Mouse (Mus musculus) telencephalon, adult 2 months (tissue): ENCODE results near the gene Ccdc142.

ENCODE experiments used
- DNase-seq: peaks from one replicate; pipeline ENCODE4 v3.0.0-alpha.2; 2011; ENCODE audit warnings: low read depth, low spot score

Gene Ccdc142

DNA sequence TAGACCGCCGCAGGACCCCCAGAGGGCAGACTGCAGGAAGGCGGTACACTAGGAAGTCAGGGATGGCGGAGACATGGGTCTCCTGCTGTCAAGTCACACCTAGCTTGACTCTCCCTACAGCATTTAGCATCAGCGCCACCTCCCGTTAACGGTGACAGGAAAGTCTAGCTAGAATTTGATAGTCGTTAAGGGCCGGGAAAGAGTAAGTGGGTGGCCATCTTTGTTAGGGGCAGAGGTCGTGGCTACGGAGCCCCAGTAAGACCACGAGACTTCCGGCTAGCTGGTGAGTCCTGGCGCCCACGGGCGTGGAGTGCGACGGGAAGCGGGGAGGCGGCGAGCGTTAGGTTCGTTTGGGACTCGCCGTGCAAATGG is at the start of gene Ccdc142, which contains the start of gene Gm42688:
TSS of gene Ccdc142 (plus strand) at position 286 of the 372 bp plus-strand sequence.
TSS of gene Gm42688 (plus strand) at position 302 of the 372 bp plus-strand sequence.
- peak; percentile 88 for DNase-seq

DNA sequence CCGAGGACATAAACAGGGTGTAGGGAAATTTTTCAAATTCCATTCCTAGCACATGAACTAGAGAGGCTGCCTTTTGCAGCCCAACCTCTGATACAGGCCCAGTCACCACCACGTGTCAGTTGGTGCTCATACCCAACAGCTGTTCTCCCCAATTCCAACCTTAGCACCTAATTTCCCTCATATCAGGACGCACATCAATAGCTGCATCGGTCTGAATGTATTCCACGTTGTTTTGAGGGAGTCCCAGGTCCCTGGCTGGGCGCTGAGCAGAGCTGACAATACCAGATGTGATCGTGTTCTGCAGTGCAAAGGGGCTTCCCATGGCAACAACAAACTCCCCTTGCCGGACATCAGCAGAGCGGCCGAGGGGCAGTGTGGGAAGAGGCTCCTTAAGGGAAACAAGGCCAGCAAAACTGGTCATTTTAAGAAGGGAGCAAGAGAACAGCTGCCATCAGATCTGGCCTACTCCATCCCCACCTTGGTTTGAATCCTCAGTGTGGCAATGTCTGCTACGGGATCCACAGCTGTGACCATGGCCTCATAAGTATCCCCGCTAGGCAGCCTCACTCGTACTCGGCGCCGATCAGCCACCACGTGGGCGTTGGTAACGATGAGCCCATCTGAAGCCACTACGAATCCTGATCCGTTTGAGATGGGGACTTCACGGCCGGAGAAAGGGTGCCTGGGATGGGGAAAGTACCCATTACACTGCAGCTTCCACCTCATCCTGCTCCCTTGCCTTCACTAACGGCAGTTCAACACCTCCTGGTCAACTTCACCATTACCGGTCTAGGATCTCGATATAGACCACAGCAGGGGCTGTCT is 48.1 kb upstream of the Ccdc142 start:
- no peak for DNase-seq

DNA sequence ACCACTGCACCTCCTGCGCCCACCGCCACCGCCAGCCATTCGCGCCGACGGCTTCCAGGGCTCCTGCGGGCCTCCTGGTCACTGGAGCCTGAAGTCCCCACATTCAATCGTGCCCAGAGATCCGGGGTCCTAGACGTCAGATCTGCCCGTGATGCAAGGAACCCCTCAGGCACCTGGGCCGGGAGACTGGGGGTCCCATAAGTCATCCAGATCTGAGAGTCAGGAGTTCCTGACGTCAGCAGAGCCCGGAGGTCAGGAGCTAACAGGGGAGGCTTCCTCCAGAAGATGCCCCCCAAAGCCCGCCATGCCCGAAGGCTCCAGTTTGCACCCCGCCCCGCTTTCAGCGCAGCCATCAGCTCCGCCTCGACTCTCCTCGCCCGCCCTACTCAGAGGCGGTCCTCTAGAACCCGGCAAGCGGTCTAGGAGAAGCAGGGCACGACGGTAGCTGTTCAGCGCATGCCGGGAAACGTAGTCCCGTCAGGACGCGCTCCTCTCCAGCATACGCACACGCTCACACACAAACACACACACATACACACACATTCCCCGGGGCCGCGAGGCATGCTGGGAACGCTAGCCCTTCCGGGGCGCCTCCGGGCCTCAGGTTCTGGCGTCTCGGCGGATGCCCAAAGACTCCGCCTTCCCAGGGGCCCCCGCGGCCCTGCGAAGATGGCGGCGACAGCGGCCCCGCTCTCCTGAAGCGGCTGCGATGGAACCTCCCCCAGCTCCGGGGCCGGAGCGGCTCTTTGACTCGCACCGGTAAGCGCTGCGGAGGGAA is 47.1 kb upstream of the Ccdc142 start, which contains the start of gene Aup1:
TSS of gene Aup1 (plus strand) at position 448 of the 778 bp plus-strand sequence.
- DNase-seq: peak; percentile 99

DNA sequence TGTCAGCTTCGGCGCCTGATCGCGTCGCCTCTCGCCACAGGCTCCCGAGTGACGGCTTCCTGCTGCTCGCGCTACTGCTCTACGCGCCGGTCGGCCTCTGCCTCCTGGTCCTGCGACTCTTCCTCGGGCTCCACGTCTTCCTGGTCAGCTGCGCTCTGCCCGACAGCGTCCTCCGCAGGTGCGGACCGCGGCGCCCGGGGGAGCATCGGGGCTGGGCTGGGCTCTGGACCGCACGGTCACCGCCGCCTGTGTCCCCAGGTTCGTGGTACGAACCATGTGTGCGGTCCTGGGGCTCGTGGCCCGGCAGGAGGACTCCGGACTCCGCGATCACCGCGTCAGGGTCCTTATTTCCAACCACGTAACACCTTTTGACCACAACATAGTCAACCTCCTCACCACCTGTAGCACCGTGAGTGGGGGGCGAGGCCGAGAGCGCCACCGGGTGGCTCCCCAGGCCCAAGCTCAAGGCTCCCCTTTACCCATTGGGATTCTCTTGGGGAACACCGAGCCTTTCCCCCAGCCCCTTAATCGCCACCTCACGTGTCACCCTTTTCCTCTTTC is 46.5 kb upstream of the Ccdc142 start, which contains the start of gene Htra2:
TSS of gene Htra2 (minus strand) at position 403 of the 561 bp plus-strand sequence.
- no peak for DNase-seq

DNA sequence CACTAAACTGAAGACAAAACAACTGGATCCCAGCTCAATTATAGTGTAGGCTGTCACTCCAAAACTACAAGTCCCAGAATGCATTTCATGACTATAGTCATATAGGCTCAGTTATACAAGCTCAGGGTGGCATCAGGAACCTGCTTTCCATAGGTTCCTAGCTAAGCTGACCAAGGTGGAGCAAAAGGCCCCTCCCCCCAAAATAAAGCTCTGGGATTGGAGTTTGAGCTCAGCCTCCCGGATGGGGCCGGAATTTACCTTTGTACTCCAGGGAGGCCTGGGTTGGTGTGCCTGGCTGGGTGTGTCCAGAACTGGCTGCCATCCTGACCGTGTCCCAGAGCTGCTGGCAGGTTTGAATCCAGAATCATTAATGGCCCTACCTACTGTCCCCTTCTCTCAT is 43.6 kb upstream of the Ccdc142 start, which contains the start of gene Dqx1:
TSS of gene Dqx1 (plus strand) at position 55 of the 400 bp plus-strand sequence.
- peak; percentile 35 for DNase-seq

DNA sequence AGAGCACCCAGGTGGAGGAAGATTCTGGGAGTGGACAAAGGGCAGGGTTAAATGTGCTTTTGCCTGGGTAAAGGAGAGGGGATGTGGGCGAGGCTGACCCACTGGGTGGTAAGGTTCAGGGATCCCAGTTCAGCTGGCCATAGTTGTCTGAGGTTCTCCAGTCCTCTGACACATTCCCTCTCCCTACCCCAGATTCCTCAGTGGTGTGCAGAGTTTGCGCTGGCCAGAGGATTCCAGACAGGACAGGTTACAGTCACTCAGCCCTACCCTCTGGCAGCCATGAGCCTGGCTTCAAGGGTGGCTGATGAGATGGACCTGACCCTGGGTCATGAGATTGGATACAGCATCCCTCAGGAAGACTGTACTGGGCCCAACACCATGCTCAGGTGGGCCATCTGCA is 42.7 kb upstream of the Ccdc142 start:
- no peak for DNase-seq

DNA sequence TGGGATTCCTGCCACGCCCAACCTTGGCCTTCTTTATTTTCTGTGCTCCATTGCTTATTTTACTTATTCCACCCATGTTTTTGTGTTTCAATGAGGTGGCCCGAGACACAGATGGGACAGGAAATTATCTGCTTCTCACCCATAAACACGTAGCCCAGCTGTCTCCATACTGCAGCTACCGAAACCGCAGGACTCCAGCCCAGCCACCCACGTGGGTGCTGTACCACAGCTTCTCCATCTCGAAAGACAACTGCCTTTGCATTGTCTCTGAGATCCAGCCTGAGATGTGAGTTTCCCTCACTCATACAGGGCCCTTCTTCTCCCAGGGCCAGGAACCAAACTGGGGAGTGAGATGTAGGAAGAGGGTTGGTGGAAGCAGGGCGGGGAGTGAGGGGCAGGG is 35.4 kb upstream of the Ccdc142 start:
- no peak for DNase-seq

DNA sequence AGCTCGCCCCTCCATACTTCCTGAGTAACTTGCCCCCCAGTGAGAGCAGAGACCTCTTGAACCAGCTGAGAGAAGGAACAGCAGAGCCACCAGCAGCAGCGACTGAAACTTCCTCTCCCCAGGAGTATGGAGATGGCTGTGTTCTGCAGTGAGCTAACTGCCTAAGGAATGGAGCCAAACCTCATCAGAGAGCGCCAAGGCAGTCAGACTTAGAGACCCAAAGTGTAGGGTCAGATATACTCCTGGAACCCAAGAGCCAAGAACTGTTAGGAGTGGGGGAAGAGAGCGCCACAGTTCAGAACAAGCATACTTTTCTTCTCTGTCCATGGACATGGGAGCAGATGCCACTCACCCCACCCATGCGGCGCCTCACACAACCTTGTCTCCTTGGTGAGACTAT is 35.0 kb upstream of the Ccdc142 start:
- no peak for DNase-seq

DNA sequence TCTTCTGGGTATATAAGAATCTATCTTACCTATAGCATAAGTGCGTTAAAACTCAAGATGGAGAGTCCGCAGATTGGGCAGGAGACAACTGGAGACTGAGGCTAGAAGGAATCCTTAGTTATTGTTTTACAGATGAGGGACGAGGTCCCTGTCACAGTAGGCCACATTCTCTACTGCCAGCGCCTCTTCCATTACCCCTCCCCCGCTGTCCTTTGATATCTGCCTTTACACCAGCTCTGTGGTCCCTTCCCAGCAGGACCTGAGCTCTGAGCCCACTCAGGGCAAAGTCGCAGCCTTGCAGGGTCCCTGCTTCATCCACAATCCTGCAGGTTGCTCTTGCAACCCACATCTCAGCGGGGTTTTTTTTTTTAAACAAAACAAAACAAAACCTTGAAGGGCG is 33.2 kb upstream of the Ccdc142 start:
- no peak for DNase-seq

DNA sequence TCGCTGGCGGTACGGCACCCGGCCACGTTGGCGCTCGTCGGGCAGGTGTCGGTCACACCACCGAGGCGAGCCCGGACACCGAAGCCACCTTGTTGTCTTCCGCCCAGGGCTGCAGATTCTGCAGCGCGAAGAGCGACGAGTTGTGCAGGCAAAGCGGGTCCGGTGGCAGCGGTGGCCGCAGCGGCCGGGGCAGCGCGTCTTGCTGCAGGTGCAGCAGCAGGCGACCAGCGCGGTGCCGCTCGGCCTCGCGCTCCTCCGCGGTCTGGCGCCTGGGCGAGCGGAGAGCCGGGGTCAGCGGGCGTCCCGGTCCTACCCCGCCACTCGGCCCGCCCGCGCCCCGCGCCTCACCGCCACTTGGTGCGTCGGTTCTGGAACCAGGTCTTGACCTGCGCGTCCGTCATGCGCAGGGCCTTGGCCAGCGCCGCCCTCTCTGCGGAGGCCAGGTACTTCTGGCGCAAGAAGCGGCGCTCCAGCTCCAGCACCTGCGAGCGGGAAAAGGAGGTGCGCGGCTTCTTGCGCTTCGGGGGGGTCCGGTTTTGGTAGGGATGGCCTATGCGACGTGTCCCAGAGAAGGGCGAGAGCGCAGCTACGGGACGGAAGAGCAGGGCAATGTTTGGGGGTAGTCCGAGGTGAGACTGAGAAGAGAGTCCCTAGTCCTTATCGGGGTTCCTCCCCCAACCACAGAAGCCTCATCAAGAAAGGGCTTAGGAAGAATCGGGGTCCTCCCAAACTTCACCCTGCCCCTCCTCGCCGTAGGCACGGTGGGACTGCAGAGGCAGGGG is 32.5 kb upstream of the Ccdc142 start:
- DNase-seq: no peak

DNA sequence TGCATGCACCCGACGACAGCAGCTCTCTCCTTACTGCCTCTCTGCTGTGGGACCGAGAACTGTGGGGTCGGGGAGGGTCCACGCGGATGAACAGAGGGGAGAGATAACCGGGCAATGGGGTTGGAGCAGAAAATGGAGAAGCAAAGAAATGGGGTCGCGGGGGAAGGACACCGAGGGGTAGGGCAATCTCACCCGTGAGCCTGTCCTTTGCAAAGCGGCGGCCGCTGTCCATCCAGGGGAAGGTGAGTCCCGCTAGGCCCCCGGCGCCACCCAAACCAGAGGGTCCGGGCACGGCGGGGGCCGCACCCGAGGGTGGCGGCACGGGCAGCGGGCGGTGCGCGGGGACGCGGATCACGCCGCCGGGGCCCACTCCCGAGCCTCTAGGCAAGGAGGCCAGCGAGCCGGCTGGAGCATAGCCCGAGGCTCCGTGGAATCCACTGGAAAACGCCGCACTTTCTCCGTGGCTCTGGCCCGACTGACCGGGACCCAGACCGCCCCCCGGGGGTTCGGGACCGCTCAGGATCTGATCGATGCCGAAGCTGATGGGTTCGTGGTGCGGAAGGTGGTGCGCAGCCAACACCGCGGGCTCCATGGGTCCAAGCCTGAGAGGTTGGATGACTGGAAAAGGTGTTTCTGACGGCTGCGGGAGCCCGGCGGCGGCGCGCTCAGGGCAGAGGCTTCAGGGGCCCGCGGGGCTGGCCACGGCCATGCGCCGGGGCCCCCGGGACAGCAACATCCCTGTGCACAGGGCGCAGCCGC is 31.7 kb upstream of the Ccdc142 start:
- no peak for DNase-seq

DNA sequence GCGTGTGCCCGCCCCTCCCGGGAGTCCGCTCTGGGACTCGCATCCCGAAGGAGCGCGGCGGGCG is 31.3 kb upstream of the Ccdc142 start, which contains the start of gene Tlx2:
TSS of gene Tlx2 (minus strand) at position 47 of the 64 bp plus-strand sequence.
- DNase-seq: no peak

DNA sequence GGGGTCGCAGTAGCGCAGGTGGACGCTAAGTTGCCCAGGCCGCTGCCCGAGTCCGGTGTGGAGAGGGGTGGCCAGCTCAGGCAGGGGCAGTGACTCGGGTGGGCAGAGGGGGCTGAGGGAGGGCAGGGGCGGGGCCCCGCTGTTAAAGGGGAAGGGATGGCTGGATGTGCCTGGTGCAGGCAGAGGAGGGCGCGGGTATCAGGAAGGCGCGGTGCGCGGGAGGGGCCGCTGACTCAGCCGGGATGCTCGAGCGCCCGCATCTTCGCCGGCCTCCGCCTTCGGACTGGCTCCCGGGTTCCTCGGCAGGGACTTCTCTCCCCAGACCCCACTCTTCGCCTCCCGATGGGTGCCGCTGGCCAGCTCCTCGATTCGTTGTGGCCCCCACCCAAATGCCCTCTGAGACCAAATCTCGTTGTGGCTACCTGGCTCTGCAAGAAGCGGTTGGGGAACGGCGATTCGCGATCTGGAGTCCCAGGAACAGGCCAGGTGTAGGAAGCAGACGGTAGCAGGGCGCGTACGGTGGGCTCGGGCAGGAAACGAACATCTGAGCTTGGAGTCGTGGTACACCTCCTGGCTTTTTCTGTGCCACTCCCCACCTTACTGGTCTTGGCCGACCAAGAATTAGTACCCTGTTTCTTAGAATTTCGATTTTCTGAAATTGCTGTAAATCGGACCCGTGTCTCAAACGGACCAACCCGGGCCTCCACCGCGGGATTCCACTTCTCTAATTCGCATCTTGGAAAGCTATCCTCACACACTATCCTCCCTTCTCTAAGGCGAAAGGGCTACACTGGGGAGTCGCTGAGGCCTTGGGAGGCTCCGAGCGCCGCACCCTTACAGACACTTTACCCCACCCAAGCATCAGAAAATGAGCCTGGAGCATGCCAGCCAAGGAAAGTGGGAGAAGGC is 30.8 kb upstream of the Ccdc142 start:
- no peak for DNase-seq

DNA sequence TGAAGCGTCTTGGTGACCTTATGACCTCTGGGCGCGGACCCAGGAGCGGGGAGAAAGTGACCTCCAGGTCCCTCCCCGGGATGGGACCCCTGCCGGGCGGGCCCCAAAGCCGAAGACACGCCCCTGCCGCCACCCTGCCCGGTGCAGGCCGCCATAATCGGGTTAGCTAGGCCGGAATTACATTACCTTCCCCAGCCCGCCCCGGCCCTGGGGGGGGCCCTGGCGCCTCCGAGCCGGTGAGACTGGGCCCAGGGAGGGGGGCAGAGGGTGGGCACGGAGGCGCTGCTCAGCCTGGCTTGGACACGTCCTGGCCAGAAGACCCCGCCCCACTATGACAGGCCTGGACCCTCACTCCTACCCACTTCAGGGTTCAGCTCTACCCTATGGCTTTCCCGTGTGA is 30.2 kb upstream of the Ccdc142 start:
- no peak for DNase-seq

DNA sequence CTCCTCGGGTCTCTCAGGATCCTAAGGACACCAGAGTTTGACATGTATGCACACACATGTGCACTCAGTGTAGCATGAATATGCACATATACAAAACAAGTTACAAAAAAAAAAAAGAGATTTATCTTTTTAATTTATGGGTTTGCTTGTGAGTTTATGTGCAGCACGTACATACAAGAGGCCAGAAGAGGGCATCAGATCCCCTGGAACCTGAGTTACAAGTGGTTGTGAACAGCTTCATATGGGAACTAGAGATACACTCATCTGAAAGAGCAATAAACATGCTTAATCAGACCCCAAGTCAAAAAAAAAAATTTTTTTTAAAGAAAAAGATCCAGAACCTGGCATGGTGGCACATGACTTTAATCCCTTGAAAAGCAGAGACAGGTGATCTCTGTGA is 26.4 kb upstream of the Ccdc142 start:
- no peak for DNase-seq

DNA sequence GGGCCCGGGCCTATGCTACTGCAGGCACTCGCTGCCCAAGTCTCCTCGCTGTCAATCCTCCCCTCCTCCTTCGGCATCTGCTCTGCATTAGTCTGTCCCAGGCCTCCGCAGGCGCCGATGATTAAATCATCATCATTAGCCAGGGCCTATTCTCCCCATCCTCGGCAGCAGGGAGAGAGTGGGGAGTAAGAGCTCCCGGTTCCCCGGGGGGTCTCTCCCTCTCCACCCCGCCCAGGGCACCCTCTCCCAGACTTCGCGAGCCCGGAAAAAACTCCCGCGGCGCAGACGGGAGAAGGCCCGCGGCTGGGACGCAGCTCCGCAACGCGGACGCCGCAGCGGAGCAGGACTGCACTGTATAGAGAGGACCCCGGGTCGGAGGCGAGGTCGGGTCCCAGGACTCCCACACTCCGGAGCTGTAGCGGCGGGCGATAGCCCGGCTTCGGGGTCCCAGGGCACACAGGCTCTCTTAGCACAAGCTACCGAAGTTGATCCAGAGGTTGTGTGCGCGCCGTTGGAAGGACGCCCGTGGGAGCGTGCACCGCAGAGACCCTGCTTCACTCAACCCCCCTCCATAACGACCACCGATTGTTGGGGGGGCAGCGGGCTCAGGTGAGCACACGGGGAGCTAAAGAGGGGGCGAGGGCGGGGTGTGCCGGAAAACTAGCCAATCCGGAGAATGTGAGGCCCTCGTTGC is 23.6 kb upstream of the Ccdc142 start, which contains the start of gene Pcgf1:
TSS of gene Pcgf1 (plus strand) at position 240 of the 694 bp plus-strand sequence.
- DNase-seq: peak; percentile 29

DNA sequence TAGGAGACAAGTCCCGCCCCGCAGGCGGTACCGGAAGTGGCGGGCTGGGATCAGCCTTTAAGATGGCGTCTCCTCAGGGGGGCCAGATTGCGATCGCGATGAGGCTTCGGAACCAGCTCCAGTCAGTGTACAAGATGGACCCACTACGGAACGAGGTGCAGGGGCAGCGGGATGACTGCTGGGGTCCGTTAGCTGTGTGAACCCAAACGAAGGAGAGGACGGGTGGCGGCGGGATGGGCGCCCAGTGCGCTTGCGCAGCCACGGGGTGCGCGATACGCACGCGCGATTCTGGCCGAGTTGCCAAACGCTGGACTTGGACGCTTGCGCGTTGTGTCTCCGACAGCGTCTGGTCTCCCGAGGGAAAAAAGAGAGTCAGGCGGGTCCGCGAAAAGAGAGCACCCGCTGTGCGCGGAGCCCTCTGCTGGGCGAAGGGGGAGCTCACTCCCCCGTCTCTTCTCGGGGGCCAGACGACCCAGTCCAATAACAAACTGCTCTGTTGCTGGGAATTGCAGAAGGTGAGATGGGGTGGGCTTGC is 23.0 kb upstream of the Ccdc142 start:
- DNase-seq: peak; percentile 94

DNA sequence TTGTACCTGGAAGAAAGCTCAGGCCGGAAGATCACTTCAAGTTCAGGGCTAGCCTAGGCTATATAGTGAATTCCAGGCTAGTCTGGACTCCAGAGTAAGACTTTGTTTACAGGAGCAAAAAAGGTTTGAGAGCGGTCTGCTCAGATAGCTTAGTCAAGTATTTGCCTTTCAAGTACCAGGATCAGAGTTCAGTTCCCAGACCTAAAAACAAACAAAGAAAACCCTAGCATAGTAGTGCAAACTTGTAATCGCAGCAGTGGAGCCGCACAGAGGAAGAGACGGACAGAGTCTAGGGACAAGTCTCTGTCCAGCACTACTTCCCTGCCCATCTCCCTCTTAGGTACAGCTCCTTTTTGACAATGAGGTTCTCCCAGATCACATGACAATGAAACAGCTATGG is 21.2 kb upstream of the Ccdc142 start:
- no peak for DNase-seq

DNA sequence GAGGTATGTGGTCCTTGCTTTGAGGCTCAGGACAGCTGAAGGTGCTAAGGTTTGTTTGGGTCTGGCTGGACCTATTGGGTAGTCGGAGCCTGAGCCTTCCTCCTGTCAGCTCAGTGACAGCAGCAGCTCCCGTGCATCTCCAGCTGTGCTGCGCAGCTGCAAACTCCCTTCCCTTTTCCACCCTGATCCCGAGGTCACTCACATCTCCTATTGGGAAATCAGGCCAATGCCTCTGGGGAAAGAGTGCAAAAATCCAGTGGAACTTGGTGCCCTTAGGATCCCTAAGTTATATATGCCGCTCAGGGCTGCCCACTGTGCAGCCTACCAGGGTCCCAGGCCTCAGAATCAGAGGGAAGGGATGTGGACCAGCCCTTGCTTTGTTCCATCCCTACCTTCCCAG is 17.9 kb upstream of the Ccdc142 start:
- no peak for DNase-seq
